Mouse (Mus musculus): ENCODE data around the gene Trpc4. TPM values are rescaled to one million over a fixed set of nuclear protein-coding genes. Genes with fewer than 3 reads are reported as not detected.

The Trpc4 gene
- polyA plus RNA-seq, 1 experiment from 2014 or later = 0.06 TPM

GRCm38 (mm10) chr3:54352891-54353652, 197.2 kb downstream of the Trpc4 start:
- Histone ChIP-seq H3K36me3 (ENCODE audit: control insufficient read depth, insufficient read depth, low read length) (no peaks in the 10 kb centered on the region), H3K4me1 (replicated peaks; ENCODE audit: control insufficient read depth, insufficient read depth, low read length) (no peaks in the 10 kb centered on the region), H3K9ac (ENCODE audit: low read length) (no peak overlapping the region), H3K9me3 (ENCODE audit: control insufficient read depth, low read length) (no peaks in the 10 kb centered on the region), H3K4me2 (ENCODE audit: low read depth, low read length) (no peak overlapping the region), H3K27ac (ENCODE audit: low read length) (no peak overlapping the region), H3K4me3 (ENCODE audit: low read length) (no peak overlapping the region), H3K27me3 (ENCODE audit: control insufficient read depth, insufficient read depth, low read depth, low read length) (no peaks in the 10 kb centered on the region)
- peak; percentile 57; the same call in 1 of the 2 replicates for ATAC-seq (ENCODE audit: low read depth)
- WGBS = 24% methylated on average over 9 of the region's 9 CpGs

GRCm38 (mm10) chr3:54357561-54357960, 201.7 kb downstream of the Trpc4 start:
- H3K4me2 ChIP-seq (ENCODE audit: low read depth, low read length) = no peak overlapping the region
- 61% methylated on average over 3 of the region's 3 CpGs for WGBS
- H3K9me3 ChIP-seq (ENCODE audit: control insufficient read depth, low read length) = no peaks in the 10 kb centered on the region
- peaks cover 5% of the 10 kb centered on the region; the same call in 1 of the 2 replicates for H3K4me1 ChIP-seq (replicated peaks; ENCODE audit: control insufficient read depth, insufficient read depth, low read length)
- H3K4me3 ChIP-seq (ENCODE audit: low read length) = no peak overlapping the region
- no peak overlapping the region for H3K9ac ChIP-seq (ENCODE audit: low read length)
- no peaks in the 10 kb centered on the region for H3K27me3 ChIP-seq (ENCODE audit: control insufficient read depth, insufficient read depth, low read depth, low read length)
- H3K27ac ChIP-seq (ENCODE audit: low read length) = no peak overlapping the region
- ATAC-seq (ENCODE audit: low read depth) = no peak
- no peaks in the 10 kb centered on the region for H3K36me3 ChIP-seq (ENCODE audit: control insufficient read depth, insufficient read depth, low read length)

- H3K27ac ChIP-seq (ENCODE audit: low read length) = peak overlapping the region; percentile 46
- H3K4me1 ChIP-seq (replicated peaks; ENCODE audit: control insufficient read depth, insufficient read depth, low read length) = peaks cover 5% of the 10 kb centered on the region; the same call in 1 of the 2 replicates
- no peaks in the 10 kb centered on the region for H3K9me3 ChIP-seq (ENCODE audit: control insufficient read depth, low read length)
- H3K36me3 ChIP-seq (ENCODE audit: control insufficient read depth, insufficient read depth, low read length) = no peaks in the 10 kb centered on the region
- WGBS = 32% methylated on average over 15 of the region's 15 CpGs
- peak overlapping the region; percentile 43 for H3K4me2 ChIP-seq (ENCODE audit: low read depth, low read length)
- peak; percentile 64 for ATAC-seq (ENCODE audit: low read depth)
- peak overlapping the region; percentile 18 for H3K4me3 ChIP-seq (ENCODE audit: low read length)
- peak overlapping the region; percentile 41 for H3K9ac ChIP-seq (ENCODE audit: low read length)
- H3K27me3 ChIP-seq (ENCODE audit: control insufficient read depth, insufficient read depth, low read depth, low read length) = no peaks in the 10 kb centered on the region
Measured at GRCm38 (mm10) chr3:54358463-54359189, 202.8 kb downstream of the Trpc4 start.

GRCm38 (mm10) chr3:54360897-54361296, 205.1 kb downstream of the Trpc4 start, which contains the start of gene Postn:
Postn (plus strand) TSS chr3:54361109.
- WGBS = 33% methylated on average over 6 of the region's 6 CpGs
- no peaks in the 10 kb centered on the region for H3K36me3 ChIP-seq (ENCODE audit: control insufficient read depth, insufficient read depth, low read length)
- no peaks in the 10 kb centered on the region for H3K9me3 ChIP-seq (ENCODE audit: control insufficient read depth, low read length)
- H3K9ac ChIP-seq (ENCODE audit: low read length) = peak within 1 kb of the TSS; percentile 24; the same call in 1 of the 2 replicates
- H3K27ac ChIP-seq (ENCODE audit: low read length) = peak within 1 kb of the TSS; percentile 25
- H3K4me2 ChIP-seq (ENCODE audit: low read depth, low read length) = 0 out of 2 replicates have a peak within 1 kb of the TSS, but pooled peaks have one; percentile 10
- H3K4me3 ChIP-seq (ENCODE audit: low read length) = peak within 1 kb of the TSS; percentile 25
- peaks cover 5% of the 10 kb centered on the region; the same call in 1 of the 2 replicates for H3K4me1 ChIP-seq (replicated peaks; ENCODE audit: control insufficient read depth, insufficient read depth, low read length)
- ATAC-seq (ENCODE audit: low read depth) = no peak
- no peaks in the 10 kb centered on the region for H3K27me3 ChIP-seq (ENCODE audit: control insufficient read depth, insufficient read depth, low read depth, low read length)

- ATAC-seq (ENCODE audit: low read depth) = no peak
- no peaks in the 10 kb centered on the region for H3K36me3 ChIP-seq (ENCODE audit: control insufficient read depth, insufficient read depth, low read length)
- H3K9me3 ChIP-seq (ENCODE audit: control insufficient read depth, low read length) = no peaks in the 10 kb centered on the region
- no peak overlapping the region for H3K27ac ChIP-seq (ENCODE audit: low read length)
- no peak overlapping the region for H3K4me2 ChIP-seq (ENCODE audit: low read depth, low read length)
- no peak overlapping the region for H3K9ac ChIP-seq (ENCODE audit: low read length)
- H3K4me1 ChIP-seq (replicated peaks; ENCODE audit: control insufficient read depth, insufficient read depth, low read length) = peaks cover 5% of the 10 kb centered on the region; the same call in 1 of the 2 replicates
- H3K4me3 ChIP-seq (ENCODE audit: low read length) = peak overlapping the region; percentile 18; the same call in 1 of the 2 replicates
- H3K27me3 ChIP-seq (ENCODE audit: control insufficient read depth, insufficient read depth, low read depth, low read length) = no peaks in the 10 kb centered on the region
Measured at GRCm38 (mm10) chr3:54361656-54362055, 205.8 kb downstream of the Trpc4 start.

Other genes with a start within 250 kb of the Trpc4 start
- 165 and 177 TPM in 2 replicates for gene Postn, start 205.1 kb downstream of the Trpc4 start, polyA plus RNA-seq (2015; fragmentation: Nextera tagmentation; extraction: Ambion mirVana)

Measured in lung, embryonic 16.5 days (tissue).